Mouse (Mus musculus) liver, embryonic 14.5 days (tissue): Measurements from ENCODE around the gene Scel. TPM values are rescaled to one million over a fixed set of nuclear protein-coding genes. Genes with fewer than 3 reads are reported as not detected.

Experiments used
- ATAC-seq: fragments of 200-750 bp; cut with Nextera tagmentation; 2 replicates; pipeline ENCODE4 v1.8.0; 2017; ENCODE audit warnings: moderate number of reproducible peaks, mild to moderate bottlenecking, moderate library complexity; ENCODE audit not compliant: insufficient read depth
- DNase-seq, 3 experiments: peaks; one replicate each; pipeline ENCODE4 v3.0.0-alpha.2; 2012 to 2013; ENCODE audit warnings: low read depth in 3 of 3, low spot score in 3 of 3
- H3K27ac ChIP-seq: fragments of 300-500 bp; sonication (generic); 2 replicates; pipeline ENCODE4 v1.5.1; 2014; ENCODE audit warnings: moderate library complexity, mild to moderate bottlenecking, control low read depth, inconsistent platforms
- H3K27me3 ChIP-seq: fragments of 300-500 bp; sonication (generic); 2 replicates; pipeline ENCODE4 v1.6.1; 2014; ENCODE audit warnings: mild to moderate bottlenecking, low read length, moderate library complexity; ENCODE audit not compliant: control insufficient read depth, insufficient read depth
- H3K36me3 ChIP-seq: fragments of 300-500 bp; sonication (generic); replicated peaks from 2 replicates; pipeline ENCODE4 v1.6.1; 2014; ENCODE audit warnings: low read depth; ENCODE audit not compliant: control insufficient read depth, insufficient read depth
- H3K4me1 ChIP-seq, 2 experiments: fragments of 200-500 bp in 1 of 2; fragments of 300-500 bp in 1 of 2; sonication (generic) in 1 of 2; replicated peaks; 2 replicates each; pipeline ENCODE4 v1.6.1; 2012 to 2014; ENCODE audit warnings: antibody characterized with exemption in 1 of 2, inconsistent platforms in 1 of 2, low read length in 1 of 2; ENCODE audit not compliant: control insufficient read depth in 2 of 2, insufficient read depth in 2 of 2
- H3K4me2 ChIP-seq: fragments of 300-500 bp; sonication (generic); 2 replicates; pipeline ENCODE4 v1.6.1; 2014; ENCODE audit warnings: low read depth, mild to moderate bottlenecking, control low read depth, moderate library complexity
- H3K4me3 ChIP-seq, 2 experiments: fragments of 200-500 bp in 1 of 2; fragments of 300-500 bp in 1 of 2; sonication (generic) in 1 of 2; 2 replicates each; pipeline ENCODE4 v1.5.1; 2012 to 2014; ENCODE audit warnings: low read depth in 2 of 2, low read length in 2 of 2, mild to moderate bottlenecking in 2 of 2, control low read depth in 1 of 2, inconsistent platforms in 1 of 2, moderate library complexity in 1 of 2; ENCODE audit not compliant: insufficient read depth in 1 of 2
- H3K9ac ChIP-seq: fragments of 300-500 bp; sonication (generic); replicated peaks from 2 replicates; pipeline ENCODE4 v1.6.1; 2014; ENCODE audit warnings: mild to moderate bottlenecking, control low read depth, moderate library complexity
- H3K9me3 ChIP-seq: fragments of 300-500 bp; sonication (generic); 2 replicates; pipeline ENCODE4 v1.6.1; 2016; ENCODE audit warnings: low read length, mixed read lengths; ENCODE audit not compliant: control insufficient read depth
- CTCF ChIP-seq: IDR thresholded peaks from 2 replicates; pipeline ENCODE4 v1.5.1; 2016; ENCODE audit warnings: antibody characterized with exemption, low read depth, control low read depth
- EP300 ChIP-seq: IDR thresholded peaks from 2 replicates; pipeline ENCODE4 v1.6.1; 2016; ENCODE audit warnings: antibody characterized with exemption, low read depth
- WGBS: fragments of 180-500 bp; shearing (Covaris S2); extraction: QIAGEN DNeasy Blood & Tissue Kit; methylation state at CpG from one replicate; pipeline ENCODE4 v1.1.7; 2014; ENCODE audit not compliant: insufficient replicate concordance; 5-methylcytosine and 5-hydroxymethylcytosine counted together
- polyA plus RNA-seq, 2 experiments: library from polyadenylated mRNA; depleted of rRNA in 1 of 2; stranded (reverse) in 1 of 2; unstranded in 1 of 2; fragments of >200 nt; fragmentation: Nextera tagmentation in 1 of 2; extraction: Ambion mirVana in 1 of 2; gene quantifications; 2 replicates each; pipeline versions ENCODE4 v1.2.1 to v1.2.3; 2012 to 2014

Scel gene
- polyA plus RNA-seq, 2 experiments = 0.06 to 0.08 TPM

- WGBS = 57% methylated on average over 5 of the region's 5 CpGs
- Histone ChIP-seq H3K4me1 (no peaks in the 10 kb centered on the region), H3K4me2 (no peak overlapping the region), H3K9me3 (no peaks in the 10 kb centered on the region), H3K27me3 (no peaks in the 10 kb centered on the region), H3K4me3 (no peak overlapping the region), H3K27ac (no peak overlapping the region), H3K36me3 (no peaks in the 10 kb centered on the region), H3K9ac (no peak overlapping the region)
- TF ChIP-seq CTCF (no peak), EP300 (no peak)
- DNase-seq = no peak
- no peak for ATAC-seq
Observed at GRCm38 (mm10) chr14:103541679-103542078, 28.5 kb downstream of the Scel start.

GRCm38 (mm10) chr14:103543304-103544079, 30.4 kb downstream of the Scel start:
- Histone ChIP-seq H3K4me3 (no peak overlapping the region), H3K9ac (no peak overlapping the region), H3K36me3 (no peaks in the 10 kb centered on the region), H3K4me1 (no peaks in the 10 kb centered on the region), H3K9me3 (no peaks in the 10 kb centered on the region), H3K27me3 (no peaks in the 10 kb centered on the region), H3K4me2 (no peak overlapping the region), H3K27ac (no peak overlapping the region)
- 36% methylated on average over 4 of the region's 4 CpGs for WGBS
- DNase-seq (no peak), ATAC-seq (no peak)
- TF ChIP-seq EP300 (no peak), CTCF (no peak)

- Histone ChIP-seq H3K27me3 (no peaks in the 10 kb centered on the region), H3K4me3 (no peak overlapping the region), H3K4me2 (no peak overlapping the region), H3K9me3 (no peaks in the 10 kb centered on the region), H3K9ac (no peak overlapping the region), H3K36me3 (no peaks in the 10 kb centered on the region), H3K4me1 (no peaks in the 10 kb centered on the region), H3K27ac (no peak overlapping the region)
- TF ChIP-seq EP300 (no peak), CTCF (no peak)
- WGBS = 54% methylated on average over 8 of the region's 8 CpGs
- DNase-seq (no peak), ATAC-seq (no peak)
Observed at GRCm38 (mm10) chr14:103545734-103546133, 32.6 kb downstream of the Scel start.

- no peak for DNase-seq
- ATAC-seq = no peak
- Histone ChIP-seq H3K9me3 (no peaks in the 10 kb centered on the region), H3K27me3 (no peaks in the 10 kb centered on the region), H3K4me1 (no peaks in the 10 kb centered on the region), H3K4me3 (no peak overlapping the region), H3K27ac (no peak overlapping the region), H3K4me2 (no peak overlapping the region), H3K9ac (no peak overlapping the region), H3K36me3 (no peaks in the 10 kb centered on the region)
- TF ChIP-seq EP300 = no peak
- no peak for TF ChIP-seq CTCF
- WGBS = 76% methylated on average over 12 of the region's 12 CpGs
Observed at GRCm38 (mm10) chr14:103546246-103546645, 33.1 kb downstream of the Scel start.

GRCm38 (mm10) chr14:103548220-103548619, 35.1 kb downstream of the Scel start:
- 62% methylated on average over 6 of the region's 6 CpGs for WGBS
- H3K4me2 ChIP-seq = no peak overlapping the region
- H3K27ac ChIP-seq = no peak overlapping the region
- no peak for DNase-seq
- no peaks in the 10 kb centered on the region for H3K27me3 ChIP-seq
- no peaks in the 10 kb centered on the region for H3K9me3 ChIP-seq
- H3K36me3 ChIP-seq = no peaks in the 10 kb centered on the region
- no peak for ATAC-seq
- no peak overlapping the region for H3K4me3 ChIP-seq
- H3K9ac ChIP-seq = no peak overlapping the region
- TF ChIP-seq CTCF = no peak
- no peak for TF ChIP-seq EP300
- no peaks in the 10 kb centered on the region for H3K4me1 ChIP-seq
